Mouse (Mus musculus) testis, postnatal 10 days (tissue): ENCODE data around the gene Haao.
"Not testable (repeated sequence)": the region's sequence is repeated elsewhere in the genome, so short reads cannot be mapped to it uniquely, and the experiment has no call there.

Source experiments
- DNase-seq: peaks from one replicate; pipeline ENCODE4 v3.0.0; 2021; ENCODE audit warnings: low spot score

The Haao gene

DNA sequence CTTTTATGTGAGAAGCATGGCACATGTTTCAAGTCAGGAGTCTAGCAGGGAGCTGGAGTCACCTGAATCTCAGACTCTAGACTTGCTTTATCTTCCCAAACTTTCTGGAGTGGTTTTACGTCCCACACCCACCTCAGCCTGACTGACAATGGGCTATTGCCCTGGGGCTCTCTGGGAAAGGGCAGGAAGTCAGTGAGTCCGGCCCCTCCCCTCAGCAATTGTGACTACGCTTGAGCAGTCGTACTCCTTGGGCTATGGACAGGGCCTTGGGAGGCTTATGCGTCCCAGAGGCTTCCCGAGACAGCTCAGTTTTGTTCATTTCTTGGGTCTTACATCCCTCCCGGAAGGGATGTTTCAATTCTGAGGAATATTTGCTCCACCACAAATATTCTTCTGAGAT is 17.6 kb upstream of the Haao start:
- DNase-seq, result no peak

DNA sequence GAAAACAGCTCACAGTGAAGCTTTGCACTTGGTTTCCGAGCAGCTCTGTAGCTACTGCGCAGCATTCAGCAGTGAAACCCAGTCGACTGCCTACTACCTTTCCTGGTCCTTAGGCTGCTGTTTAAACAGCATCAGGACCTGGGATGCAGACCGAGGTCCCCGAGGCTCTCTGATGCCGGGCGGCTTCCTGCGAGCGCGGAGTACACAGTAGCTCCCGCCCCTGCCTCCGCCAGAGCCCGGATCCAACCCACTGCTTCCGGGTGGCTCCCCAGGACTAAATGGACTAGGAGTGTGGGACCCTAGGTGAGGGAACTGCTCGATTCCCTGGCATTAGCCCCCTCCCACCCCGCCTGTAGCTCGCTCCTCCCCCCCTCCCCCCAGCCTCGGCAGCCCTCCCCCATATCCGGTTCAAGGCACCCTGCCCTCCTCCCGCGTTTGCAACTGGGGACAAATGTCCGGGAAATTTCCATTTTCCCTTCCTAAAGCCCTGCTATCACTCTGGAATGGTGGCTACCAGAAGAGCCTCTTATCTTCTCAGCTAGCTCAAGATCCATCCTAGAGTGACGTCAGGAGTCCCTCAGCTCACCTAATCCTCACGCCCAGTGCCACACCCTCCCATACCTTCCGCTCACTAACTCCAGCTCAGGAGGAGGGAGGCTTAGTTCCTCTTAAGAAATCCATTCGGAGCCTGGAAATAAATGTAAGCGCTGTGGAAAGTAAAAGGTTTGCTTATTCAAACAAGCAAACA is 14.5 kb upstream of the Haao start:
- peak; percentile 74 for DNase-seq

DNA sequence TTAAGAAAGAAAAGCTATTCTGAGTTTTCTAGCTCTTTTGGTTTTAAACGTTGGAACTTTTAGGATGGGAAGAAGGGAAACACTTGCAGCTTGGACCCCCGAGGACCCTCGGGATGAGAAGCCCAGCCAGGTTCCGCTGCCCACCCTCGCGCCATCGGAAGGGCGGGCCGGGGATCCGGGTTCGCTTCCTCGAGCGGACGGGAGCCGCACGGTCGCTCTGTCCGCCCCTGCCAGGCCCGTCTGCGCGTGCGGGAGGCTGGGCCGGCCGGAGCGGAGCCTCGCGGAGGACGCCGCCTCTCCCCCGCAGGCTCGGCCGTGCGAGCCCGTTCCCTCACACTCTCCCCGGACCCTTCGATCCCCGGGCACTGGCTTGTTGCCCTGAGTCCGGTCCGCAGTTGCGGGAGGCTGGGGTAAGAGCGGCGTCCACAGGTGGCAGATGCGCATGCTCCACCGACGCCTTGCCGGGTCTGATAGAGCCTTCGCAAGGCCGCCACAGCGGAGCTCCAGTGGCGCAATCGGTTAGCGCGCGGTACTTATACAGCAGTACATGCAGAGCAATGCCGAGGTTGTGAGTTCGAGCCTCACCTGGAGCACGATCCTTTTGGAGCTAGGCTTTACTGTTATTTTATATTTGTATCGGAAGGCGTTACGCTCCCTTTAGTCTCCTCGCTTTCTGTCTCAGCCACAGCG is 13.8 kb upstream of the Haao start:
- DNase-seq, result peak; percentile 97

DNA sequence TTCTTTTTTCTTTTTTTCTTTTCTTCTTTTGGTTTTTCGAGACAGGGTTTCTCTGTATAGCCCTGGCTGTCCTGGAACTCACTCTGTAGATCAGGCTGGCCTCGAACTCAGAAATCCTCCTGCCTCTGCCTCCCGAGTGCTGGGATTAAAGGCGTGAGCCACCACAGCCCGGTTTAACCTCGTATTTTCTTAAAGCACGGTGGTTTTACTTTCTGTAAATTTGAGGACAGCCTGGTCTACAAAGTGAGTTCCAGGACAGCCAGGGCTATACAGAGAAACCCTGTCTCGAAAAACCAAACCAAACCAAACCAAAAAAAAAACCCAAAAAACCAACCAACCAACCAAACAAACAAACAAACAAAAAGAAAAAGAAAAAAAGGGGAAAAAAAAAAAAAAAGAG is 13.2 kb upstream of the Haao start:
- DNase-seq, result not testable (repeated sequence)

DNA sequence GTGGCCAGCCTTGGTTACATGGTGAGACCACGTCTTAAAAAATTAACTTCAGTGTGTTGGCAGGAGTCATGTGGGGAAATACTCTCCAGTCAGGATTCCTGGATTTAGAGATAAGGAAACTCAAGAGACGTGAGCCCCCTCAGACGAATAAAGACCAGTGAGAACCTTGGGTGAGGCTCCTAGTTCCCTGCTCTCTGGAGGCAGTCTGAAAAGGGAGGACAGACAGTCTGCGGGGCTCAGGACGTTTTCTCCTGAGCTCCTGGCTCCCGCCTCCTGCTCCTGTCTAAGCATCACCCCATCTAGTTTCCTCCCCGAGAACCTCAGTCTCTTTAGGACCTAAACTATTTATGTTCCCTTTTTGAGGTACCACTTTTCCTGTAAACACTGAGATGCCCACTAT is 12.5 kb upstream of the Haao start:
- no peak for DNase-seq

DNA sequence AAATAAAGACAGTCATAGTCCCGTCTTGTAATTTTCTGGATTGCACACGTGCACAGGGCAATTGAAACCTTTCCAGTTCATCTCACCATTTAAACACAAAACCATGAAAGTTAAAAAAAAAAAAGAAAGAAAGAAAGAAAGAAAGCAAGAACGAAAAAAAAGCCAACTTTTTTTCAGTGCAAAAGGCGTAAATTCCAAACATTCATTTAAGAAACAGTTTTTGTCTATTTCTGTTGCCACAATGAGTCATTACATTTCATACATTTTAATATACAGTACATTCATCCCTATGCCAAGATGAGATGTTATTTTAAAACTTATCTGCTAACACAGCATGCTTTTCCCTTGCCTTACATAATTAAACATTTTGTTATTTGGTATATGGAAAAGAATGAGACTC is 11.9 kb upstream of the Haao start:
- DNase-seq, result no peak

DNA sequence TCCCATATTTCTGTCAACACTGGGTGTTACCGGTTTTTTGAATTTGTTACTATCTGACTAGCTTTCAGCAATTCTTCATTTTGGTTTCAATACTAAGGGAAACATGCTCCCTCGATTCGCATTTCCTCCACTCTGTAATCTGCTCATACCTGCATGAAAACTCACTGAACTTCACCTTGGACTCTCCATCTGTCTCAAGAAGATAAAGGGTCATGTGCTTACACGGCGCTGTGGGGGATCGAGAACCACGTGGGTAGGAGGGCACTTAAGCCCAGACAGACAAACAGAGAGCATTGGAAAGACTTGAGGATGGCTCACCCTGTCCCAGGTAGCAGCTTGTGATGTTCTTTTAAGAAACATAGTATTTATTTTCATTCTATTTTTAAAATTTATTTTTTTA is 10.7 kb upstream of the Haao start:
- no peak for DNase-seq

DNA sequence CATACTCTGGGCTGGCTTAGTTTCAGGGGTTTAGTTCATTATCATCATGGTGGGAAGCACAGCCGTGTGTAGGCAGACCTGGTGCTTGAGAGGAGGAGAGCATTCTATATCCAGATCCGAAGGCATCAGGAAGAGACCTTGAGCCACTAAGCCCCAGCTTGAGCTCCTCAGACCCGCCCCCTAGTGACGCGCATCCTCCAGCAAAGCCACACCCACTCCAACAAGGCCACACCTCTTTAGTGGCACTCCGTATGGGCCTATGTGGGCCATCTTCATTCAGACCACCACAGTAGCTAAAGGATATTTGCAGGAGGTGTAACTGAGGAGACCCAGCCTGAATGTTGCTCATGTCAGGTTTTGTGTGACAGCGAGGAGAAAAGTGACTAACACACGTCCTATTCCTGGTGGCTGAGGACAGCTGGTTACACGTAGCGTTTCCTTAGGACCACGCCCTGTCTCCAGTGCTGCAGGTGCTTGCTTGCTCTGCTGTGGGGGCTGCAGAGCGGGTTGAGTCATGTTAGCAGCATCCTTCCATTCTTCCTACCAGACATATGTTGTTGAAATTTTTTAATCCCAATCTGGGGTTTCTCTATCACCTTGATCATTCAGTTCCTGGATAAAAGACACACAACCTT is 6.6 kb upstream of the Haao start:
- peak; percentile 70 for DNase-seq

DNA sequence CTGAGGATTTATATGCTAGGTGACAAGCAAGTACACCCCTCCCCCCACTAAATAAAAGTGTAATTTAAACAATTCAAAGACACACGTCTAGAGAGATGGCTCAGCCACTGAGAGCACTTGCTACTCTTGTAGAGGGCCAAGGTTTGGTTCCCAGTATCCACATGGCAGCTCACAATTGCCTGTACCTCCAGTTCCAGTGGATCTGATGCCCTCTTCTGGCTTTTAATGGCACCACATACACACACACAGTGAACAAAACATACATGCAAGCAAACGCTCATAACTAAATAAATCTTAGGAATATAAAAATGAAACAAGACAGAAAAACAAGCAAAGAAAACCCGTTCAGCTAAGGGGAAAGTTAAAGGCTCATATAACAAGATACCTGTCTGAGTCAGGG is 6.1 kb upstream of the Haao start:
- no peak for DNase-seq

DNA sequence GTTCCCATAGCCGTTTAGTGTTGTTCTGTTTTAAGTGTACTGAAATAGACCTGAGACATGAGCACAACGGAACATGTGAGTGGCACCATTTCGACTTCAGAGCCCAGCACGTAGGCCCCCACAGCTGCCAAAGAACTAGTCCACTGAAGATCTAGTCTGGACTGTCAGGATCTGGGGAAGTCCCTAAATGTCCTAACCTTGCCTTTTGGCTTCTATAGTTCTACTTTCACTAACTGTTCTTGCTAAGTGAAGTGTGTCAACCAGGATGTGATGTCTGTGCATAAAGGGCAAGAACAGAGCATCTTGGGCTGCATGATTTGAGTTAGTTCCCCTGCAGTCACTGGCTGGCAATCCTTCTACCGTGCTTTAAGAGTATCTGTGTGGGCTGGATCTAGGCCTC is 3.1 kb upstream of the Haao start:
- no peak for DNase-seq

DNA sequence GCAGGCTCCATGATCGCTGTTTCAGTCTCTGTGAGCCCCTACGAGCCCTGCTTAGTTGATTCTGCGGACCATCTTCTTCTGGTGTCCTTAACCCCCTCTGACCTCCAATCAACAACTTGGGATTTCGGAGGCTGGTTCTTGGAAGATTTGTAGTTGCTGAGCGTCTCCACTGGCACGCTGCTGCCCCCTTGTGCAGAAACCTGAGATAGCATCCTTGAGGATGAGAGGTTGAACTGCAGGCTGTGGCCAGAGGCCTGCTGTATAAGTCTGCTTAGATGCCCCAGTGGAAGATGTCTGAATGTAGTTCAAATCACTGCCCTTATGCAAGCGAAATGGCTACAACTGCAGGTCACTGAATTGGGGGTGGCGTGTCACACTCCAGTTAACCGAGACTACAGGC is 2.7 kb upstream of the Haao start:
- peak; percentile 97 for DNase-seq

DNA sequence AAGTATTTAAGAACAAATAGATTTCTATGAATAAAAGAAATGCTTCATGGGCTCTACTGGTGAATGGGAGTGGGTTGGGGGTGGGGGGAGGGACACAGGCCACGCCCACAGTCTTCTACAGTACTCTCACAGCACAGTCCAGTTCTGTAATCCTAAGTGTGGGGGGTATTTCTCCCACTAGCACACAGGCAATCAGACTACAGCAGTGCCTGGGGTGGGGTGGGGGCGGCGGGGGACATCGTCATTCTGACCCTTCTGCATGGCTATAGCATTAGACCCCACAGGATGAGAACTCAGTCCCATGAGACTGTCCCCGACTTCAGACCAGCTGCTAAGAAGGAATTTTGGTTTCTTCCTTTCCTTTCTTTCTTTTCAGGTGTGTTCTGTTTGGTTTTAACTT is 2.0 kb upstream of the Haao start:
- no peak for DNase-seq

DNA sequence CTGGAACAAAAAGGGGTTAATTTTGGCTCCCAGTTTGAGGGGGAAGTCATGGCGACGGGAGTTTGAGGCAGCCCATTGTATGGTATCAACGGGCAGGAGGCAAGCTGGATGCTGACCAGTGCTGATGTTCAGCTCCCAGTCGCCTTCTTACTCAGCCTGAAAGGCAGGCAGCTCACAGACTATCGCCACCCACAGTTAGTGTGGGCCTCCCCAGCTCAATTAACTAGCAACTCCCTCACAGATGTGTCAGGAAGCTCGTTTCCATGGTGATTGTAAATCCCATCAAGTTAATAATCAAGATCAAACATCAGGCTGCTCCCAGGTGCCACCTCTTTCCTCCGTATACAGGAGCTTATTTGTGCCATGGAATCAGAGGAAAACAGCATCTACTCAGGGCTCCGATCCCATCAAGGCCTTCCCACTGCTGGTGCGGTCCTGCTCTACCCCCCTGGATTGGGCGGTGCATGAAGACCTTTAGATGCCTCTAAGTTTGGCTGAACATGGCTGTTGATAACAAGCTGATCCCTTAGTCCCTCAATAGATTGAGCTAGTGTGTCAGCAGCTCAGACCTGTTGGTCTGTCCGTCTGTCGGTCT is 1.4 kb upstream of the Haao start:
- no peak for DNase-seq

DNA sequence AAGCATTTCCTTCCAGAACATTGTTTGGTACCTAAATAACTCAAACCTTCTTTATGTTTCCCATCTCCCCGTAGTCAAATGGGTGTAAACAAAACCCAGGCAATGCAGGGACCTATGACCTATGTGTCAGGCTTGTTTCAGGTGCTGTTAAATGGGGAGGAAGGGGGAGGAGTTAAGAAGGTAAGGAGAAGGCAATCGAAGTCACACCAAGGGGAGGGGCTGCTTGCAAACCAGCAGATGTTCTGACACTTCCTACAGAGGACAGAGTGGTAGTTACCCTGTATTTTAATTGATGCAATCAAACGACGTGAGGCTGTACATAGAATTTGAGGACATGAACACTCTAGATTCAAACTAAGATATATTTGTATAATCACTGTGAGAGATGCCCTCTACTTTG is 719 bp upstream of the Haao start:
- DNase-seq, result no peak

DNA sequence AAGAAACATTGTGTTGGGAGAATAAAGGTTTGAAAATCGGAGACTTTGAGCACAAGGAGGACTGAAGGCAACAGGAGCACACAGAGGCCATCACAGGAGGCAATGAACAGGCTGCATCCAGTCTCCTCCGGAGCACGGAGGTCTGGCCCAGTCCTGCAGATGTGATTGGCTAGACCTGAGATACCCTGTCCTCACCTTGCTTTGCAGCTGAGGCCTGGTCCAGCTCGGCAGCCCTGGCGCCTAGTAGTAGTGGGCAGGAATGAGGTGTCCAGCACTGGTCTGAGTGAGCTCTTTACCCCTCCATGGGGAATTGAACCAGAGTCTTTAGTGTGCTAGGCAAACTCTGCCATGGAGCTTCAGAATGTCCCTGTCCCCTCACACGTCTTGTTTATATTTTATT is 663 bp downstream of the Haao start:
- no peak for DNase-seq

DNA sequence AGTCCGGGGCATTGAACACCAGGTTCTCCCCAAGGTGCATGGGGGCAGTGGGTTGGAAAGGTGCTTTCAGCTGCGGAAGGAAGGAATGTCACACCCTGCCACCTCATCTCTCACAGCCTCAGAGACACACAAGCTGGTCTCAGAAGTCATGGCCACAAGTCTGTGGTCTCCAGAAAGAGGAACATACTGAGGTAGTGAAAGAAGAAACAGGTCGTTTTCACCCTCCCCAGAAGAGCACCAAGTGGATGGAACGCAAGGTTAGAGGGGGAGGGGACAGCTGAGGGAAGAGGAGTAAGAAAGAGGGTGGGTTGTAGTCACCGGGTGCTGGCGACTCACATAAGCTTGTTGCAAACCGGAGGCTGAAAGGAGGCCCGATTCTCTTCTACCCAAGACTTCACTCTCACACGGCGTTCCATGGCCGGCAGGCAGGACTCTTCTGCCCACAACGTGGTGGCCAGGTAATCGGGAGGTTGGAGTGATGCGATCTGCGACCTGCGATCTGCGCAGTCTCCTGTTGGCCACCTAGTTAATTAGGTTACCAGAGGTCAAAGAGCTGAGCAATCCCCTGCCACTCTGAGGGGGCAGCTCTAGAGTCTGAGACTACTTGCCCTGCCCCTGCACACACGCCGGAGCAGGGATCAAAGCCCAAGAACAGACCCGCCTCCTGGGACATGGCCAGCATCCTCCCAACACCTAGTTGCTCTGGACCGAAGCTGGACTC is 1.3 kb downstream of the Haao start:
- no peak for DNase-seq

DNA sequence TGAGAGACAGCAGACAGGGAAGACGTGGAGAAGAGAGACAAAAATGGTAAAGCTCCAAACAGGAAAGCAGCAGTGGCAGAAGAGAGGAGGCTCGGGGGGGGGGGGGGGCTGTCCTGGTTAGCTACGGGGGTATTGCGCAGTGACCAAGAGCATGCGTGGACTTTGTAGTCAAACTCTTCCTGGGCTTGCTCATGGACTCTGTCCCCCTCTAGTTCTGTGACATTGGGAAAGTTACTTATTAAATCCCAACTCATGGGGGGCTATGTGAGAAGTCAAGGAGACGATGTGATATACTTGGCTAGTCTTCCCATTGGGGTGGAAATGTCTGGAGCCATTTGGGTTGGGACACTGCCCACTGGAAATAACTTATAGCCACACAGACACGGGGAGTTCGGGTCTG is 2.2 kb downstream of the Haao start:
- no peak for DNase-seq

DNA sequence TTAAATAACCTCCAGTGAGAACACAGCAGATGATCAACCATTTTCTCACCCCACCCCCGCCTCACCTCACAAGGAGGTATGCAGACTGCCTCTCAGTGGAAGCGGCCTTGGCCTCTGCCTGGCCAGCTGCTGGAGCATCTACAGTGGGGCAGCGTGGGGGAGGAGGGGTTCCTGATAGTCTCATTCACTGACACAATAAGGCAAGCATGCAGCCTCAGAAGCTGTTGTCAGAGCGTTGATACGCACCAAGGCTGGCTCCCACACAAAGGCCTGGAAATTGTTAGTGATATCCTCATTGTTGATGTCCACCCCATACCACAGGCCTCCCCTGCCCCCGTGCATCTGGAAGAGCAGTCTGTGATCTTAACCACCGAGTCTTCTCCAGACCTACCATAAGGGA is 4.0 kb downstream of the Haao start:
- DNase-seq, result peak; percentile 77

DNA sequence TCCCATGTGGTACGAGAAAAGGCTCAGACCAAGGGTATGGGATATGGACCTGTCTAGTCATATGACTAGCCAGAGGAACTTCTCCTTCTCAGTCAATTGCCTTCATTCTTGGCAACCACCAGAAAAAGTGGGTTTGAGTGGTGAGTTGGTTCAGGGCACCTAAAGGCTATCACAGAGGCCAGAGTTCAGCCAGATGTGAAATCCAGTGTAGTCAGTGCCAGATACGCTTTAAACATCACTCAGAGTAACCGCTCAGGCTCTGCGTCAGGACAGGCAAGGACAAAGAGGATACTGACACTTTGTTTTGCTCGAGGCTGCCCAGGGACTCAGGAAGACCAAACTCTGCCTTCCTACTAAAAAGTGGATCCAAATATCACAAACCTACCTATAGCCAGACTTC is 6.8 kb downstream of the Haao start:
- DNase-seq, result no peak

DNA sequence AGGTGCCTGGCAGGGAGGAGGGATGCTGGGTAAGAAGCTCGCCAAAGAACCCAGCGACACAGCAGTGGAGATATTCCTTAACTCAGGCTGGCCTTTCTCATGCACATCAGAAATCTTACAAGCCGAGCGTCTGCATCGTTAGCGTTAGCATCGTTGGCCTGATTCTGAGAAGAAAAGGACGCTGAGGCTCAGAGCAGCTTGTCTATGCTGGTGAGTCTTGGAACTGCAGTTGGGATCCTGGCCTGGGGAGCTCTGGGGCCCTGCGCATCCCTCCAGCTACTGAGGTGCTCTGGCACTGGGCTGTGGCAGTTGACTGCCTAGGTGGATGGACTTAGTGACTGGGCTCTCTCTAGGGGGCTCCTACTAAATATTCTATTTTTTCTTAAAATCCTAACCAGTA is 8.6 kb downstream of the Haao start:
- DNase-seq, result no peak

DNA sequence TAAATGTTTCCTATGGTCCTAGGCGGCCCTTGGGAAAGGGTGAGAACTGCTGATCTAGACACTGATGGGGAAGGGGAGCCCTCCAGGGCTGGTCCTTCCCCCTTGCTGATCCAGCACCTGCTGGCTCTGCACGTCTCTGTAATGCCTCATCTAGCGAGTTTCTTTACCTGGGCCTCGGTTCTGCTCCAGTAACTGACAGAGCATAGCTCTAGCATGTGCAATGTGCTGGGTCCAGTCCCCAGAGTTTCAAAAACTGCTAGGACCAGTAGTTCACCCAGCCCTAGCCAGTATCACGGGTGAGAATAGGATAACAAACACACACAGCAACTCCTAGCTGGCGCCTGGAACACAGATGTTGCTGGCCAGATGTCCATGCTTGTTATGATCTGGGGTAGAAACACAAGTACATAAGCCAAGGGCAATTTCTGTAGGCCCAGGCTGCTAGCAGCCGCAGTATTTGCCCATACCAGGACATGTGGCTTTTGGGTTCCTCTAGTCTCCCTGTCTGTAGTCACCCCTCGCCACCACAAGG is 10.0 kb downstream of the Haao start:
- no peak for DNase-seq

DNA sequence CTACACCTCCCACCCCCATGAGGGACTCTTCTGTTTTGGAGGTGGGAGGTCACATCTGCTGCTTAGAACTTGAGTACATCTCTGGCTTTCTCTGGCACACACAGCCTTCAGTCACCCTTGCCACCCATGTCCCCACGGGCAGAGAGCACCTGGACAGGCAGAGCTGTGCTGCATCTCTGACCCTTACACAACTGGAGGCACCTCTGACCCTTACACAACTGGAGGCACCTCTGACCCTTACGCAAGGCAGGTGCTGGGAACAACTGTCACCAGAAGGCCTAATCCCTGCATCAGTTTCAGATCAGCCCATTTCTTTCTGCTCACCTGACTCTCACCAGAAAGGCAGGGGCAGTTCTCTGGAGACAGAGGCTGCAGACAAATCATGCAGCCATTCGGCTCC is 11.7 kb downstream of the Haao start:
- no peak for DNase-seq
